8 mouse cellular contexts compared by ENCODE assay signal in the genomic region with DNA sequence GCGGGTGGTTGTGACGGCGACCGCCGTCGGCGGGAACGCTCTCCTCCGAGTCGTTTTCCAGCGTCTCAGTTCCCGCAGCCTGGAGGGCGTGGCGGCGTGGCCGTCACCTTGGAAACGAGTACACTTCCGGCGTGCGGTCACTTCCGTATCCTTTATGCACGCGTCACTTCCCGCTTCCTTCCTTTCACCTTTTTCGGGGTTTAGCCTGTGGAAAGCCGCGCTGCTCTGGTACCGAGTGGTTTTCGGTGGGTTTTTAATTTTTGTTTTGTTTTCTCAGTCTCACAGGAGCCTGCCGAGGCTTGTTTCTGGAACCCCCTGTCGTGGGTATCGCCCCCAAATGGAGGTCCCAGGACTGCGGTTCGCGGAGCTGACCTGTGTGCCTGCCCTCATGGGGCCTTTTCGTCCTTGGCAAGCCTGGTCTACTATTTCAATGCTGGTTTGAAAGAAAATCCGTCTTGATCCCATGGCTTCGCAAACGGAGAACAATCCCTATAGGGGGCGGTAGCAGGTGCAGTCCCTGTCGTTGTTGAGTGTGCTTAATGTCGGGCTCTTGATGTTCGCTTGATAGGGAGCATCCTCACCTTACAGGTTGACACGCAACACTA. TPM values are rescaled to one million over a fixed set of nuclear protein-coding genes. Genes with fewer than 3 reads are reported as not detected.
DNase-seq lines count a peak whose midpoint lies in the region; ATAC-seq and TF ChIP-seq lines count a peak whose summit lies in the region.

A gene (minus strand): TSS at position 122 of the 605 bp plus-strand sequence.

- peaks cover 29% of the 10 kb centered on the region for H3K27me3 ChIP-seq in E14TG2a.4 (ENCODE audit: insufficient read depth, low read length)
- no peaks in the 10 kb centered on the region for H3K27me3 ChIP-seq in forebrain, embryonic 12.5 days
- H3K27me3 ChIP-seq in heart, postnatal 0 days (ENCODE audit: control insufficient read depth, insufficient read depth, low read length) = no peaks in the 10 kb centered on the region
- H3K27me3 ChIP-seq in liver, embryonic 16.5 days (ENCODE audit: control insufficient read depth, insufficient read depth, low read depth, low read length) = peaks cover 9% of the 10 kb centered on the region
- H3K27me3 ChIP-seq in neural tube, embryonic 13.5 days = no peaks in the 10 kb centered on the region
- H3K27me3 ChIP-seq in testis, adult 2 months (ENCODE audit: control insufficient read depth, insufficient read depth, low read length) = no peaks in the 10 kb centered on the region

- ATAC-seq in forebrain, embryonic 12.5 days (ENCODE audit: low FRiP score) = peak; percentile 98
- ATAC-seq in heart, postnatal 0 days (ENCODE audit: insufficient read depth, low read depth) = peak; percentile 99
- peak; percentile 98 for ATAC-seq in liver, embryonic 16.5 days (ENCODE audit: low read depth)
- peak; percentile 99 for ATAC-seq in neural tube, embryonic 13.5 days (ENCODE audit: low read depth)

- peak within 1 kb of the TSS; percentile 90 for H3K4me3 ChIP-seq in E14TG2a.4 (replicated peaks; ENCODE audit: low read length)
- H3K4me3 ChIP-seq in forebrain, embryonic 12.5 days (replicated peaks) = peak within 1 kb of the TSS; percentile 81
- peak within 1 kb of the TSS; percentile 75 for H3K4me3 ChIP-seq in heart, postnatal 0 days (ENCODE audit: low read depth, low read length)
- peak within 1 kb of the TSS; percentile 75 for H3K4me3 ChIP-seq in liver, embryonic 16.5 days (ENCODE audit: low read depth, low read length)
- H3K4me3 ChIP-seq in neural tube, embryonic 13.5 days = peak within 1 kb of the TSS; percentile 91
- peak within 1 kb of the TSS; percentile 96 for H3K4me3 ChIP-seq in testis, adult 2 months (ENCODE audit: control insufficient read depth, low read depth, low read length)

- DNase-seq in c-Kit-positive CD71-positive TER-119-positive erythroid progenitor cells, embryonic 14.5 days (ENCODE audit: low spot score) = peak; percentile 88
- peak; percentile 92 for DNase-seq in heart, postnatal 0 days (ENCODE audit: low spot score)
- peak; percentile 96 for DNase-seq in kidney, postnatal 4 days

- peak within 1 kb of the TSS; percentile 80 for H3K9ac ChIP-seq in forebrain, embryonic 12.5 days
- H3K9ac ChIP-seq in heart, postnatal 0 days (replicated peaks; ENCODE audit: low read depth, low read length) = peak within 1 kb of the TSS; percentile 71
- H3K9ac ChIP-seq in liver, embryonic 16.5 days (ENCODE audit: low read depth, low read length) = peak within 1 kb of the TSS; percentile 74
- H3K9ac ChIP-seq in neural tube, embryonic 13.5 days = peak within 1 kb of the TSS; percentile 92

- TF ChIP-seq CTCF in E14TG2a.4 (conservative IDR thresholded peaks at IDR 0.05; ENCODE audit: low read length) = no peak; the same call in 1 of the 2 replicates
- peak; percentile 14; the same call in 1 of the 2 replicates for TF ChIP-seq CTCF in heart, postnatal 0 days (IDR thresholded peaks at IDR 0.05; ENCODE audit: low read depth)
- TF ChIP-seq CTCF in testis, adult 2 months (IDR thresholded peaks at IDR 0.05; ENCODE audit: control insufficient read depth, insufficient read depth, insufficient replicate concordance, low read depth, low read length) = 0 out of 2 replicates have a peak, but pooled peaks have one; percentile 10

- peak; percentile 99 for TF ChIP-seq POLR2A in testis, adult 2 months (IDR thresholded peaks at IDR 0.05; ENCODE audit: control insufficient read depth, low read depth, low read length)

- H3K4me2 ChIP-seq in forebrain, embryonic 12.5 days = peak within 1 kb of the TSS; percentile 98
- peak within 1 kb of the TSS; percentile 80 for H3K4me2 ChIP-seq in heart, postnatal 0 days (ENCODE audit: low read depth, low read length)
- H3K4me2 ChIP-seq in liver, embryonic 16.5 days (ENCODE audit: low read depth, low read length) = peak within 1 kb of the TSS; percentile 99
- H3K4me2 ChIP-seq in neural tube, embryonic 13.5 days = peak within 1 kb of the TSS; percentile 99

- TF ChIP-seq EP300 in heart, postnatal 0 days (IDR thresholded peaks at IDR 0.05; ENCODE audit: low read depth) = no peak

- peaks cover 35% of the 10 kb centered on the region for H3K36me3 ChIP-seq in E14TG2a.4 (ENCODE audit: insufficient read depth, low read length)
- H3K36me3 ChIP-seq in forebrain, embryonic 12.5 days (replicated peaks) = peaks cover 10% of the 10 kb centered on the region
- peaks cover 14% of the 10 kb centered on the region; the same call in 1 of the 2 replicates for H3K36me3 ChIP-seq in heart, postnatal 0 days (replicated peaks; ENCODE audit: control insufficient read depth, insufficient read depth, low read length)
- H3K36me3 ChIP-seq in liver, embryonic 16.5 days (ENCODE audit: control insufficient read depth, insufficient read depth) = peaks cover under 1% of the 10 kb centered on the region; the same call in 1 of the 2 replicates
- peaks cover 13% of the 10 kb centered on the region for H3K36me3 ChIP-seq in neural tube, embryonic 13.5 days
- H3K36me3 ChIP-seq in testis, adult 2 months (ENCODE audit: control insufficient read depth, insufficient read depth, low read length) = no peaks in the 10 kb centered on the region; the same call in 1 of the 2 replicates

- peaks cover 33% of the 10 kb centered on the region for H3K4me1 ChIP-seq in E14TG2a.4 (replicated peaks; ENCODE audit: low read depth, low read length)
- H3K4me1 ChIP-seq in forebrain, embryonic 12.5 days = peaks cover 14% of the 10 kb centered on the region
- H3K4me1 ChIP-seq in heart, postnatal 0 days (ENCODE audit: control insufficient read depth, insufficient read depth) = peaks cover 16% of the 10 kb centered on the region
- H3K4me1 ChIP-seq in liver, embryonic 16.5 days (ENCODE audit: control insufficient read depth, low read depth, low read length) = peaks cover 10% of the 10 kb centered on the region
- peaks cover 22% of the 10 kb centered on the region for H3K4me1 ChIP-seq in neural tube, embryonic 13.5 days (replicated peaks)
- H3K4me1 ChIP-seq in testis, adult 2 months (ENCODE audit: control insufficient read depth, insufficient read depth, low read length) = peaks cover 2% of the 10 kb centered on the region

- WGBS in forebrain, embryonic 12.5 days = under 1% methylated on average over 44 of the region's 44 CpGs
- under 1% methylated on average over 44 of the region's 44 CpGs for WGBS in heart, postnatal 0 days
- WGBS in liver, embryonic 16.5 days (ENCODE audit: insufficient replicate concordance) = under 1% methylated on average over 44 of the region's 44 CpGs
- under 1% methylated on average over 44 of the region's 44 CpGs for WGBS in neural tube, embryonic 13.5 days

- peak within 1 kb of the TSS; percentile 68 for H3K27ac ChIP-seq in forebrain, embryonic 12.5 days
- H3K27ac ChIP-seq in heart, postnatal 0 days (ENCODE audit: low read depth) = peak within 1 kb of the TSS; percentile 80
- peak within 1 kb of the TSS; percentile 41; the same call in 1 of the 2 replicates for H3K27ac ChIP-seq in liver, embryonic 16.5 days (ENCODE audit: low read length)
- H3K27ac ChIP-seq in neural tube, embryonic 13.5 days (replicated peaks) = peak within 1 kb of the TSS; percentile 88
- peak within 1 kb of the TSS; percentile 90 for H3K27ac ChIP-seq in testis, adult 2 months (ENCODE audit: control insufficient read depth, insufficient read depth, low read depth, low read length)

- H3K9me3 ChIP-seq in E14TG2a.4 (ENCODE audit: low read length) = no peaks in the 10 kb centered on the region
- no peaks in the 10 kb centered on the region for H3K9me3 ChIP-seq in forebrain, embryonic 12.5 days
- no peaks in the 10 kb centered on the region for H3K9me3 ChIP-seq in heart, postnatal 0 days (replicated peaks; ENCODE audit: control insufficient read depth, low read length)
- H3K9me3 ChIP-seq in liver, embryonic 16.5 days (replicated peaks; ENCODE audit: control insufficient read depth, low read length) = no peaks in the 10 kb centered on the region
- H3K9me3 ChIP-seq in neural tube, embryonic 13.5 days = no peaks in the 10 kb centered on the region

RNA-seq across cellular contexts. Expression of the gene that starts here (rescaled TPM):
- 11.9 and 15.4 TPM in 2 replicates for polyA plus RNA-seq in forebrain, embryonic 12.5 days (2016; fragmentation: Nextera tagmentation; extraction: Ambion mirVana)
- total RNA-seq in heart, postnatal 0 days (2014; rRNA removed; ENCODE audit: low replicate concordance) = 1.5 and 2.6 TPM in 2 replicates
- polyA plus RNA-seq in heart, postnatal 0 days (2015; fragmentation: Nextera tagmentation; extraction: Ambion mirVana) = 1.1 and 1.6 TPM in 2 replicates
- polyA plus RNA-seq in liver, embryonic 16.5 days (2015; fragmentation: Nextera tagmentation; extraction: Ambion mirVana) = 0.33 and 0.43 TPM in 2 replicates
- polyA plus RNA-seq in neural tube, embryonic 13.5 days (2015; fragmentation: Nextera tagmentation; extraction: Ambion mirVana) = 16.1 and 16.4 TPM in 2 replicates
- polyA plus RNA-seq in testis, adult 2 months (2012; rRNA removed) = 125 and 140 TPM in 2 replicates

Comparison
In these comparisons a context has a peak if more than half of its experiments do, and no peak if none do; other contexts are left out.
1. Peak in every context shown above with its lines: DNase-seq, ATAC-seq, H3K4me3 ChIP-seq and H3K27ac ChIP-seq.
2. Peak in ATAC-seq, H3K4me3 ChIP-seq, H3K27ac ChIP-seq, H3K9ac ChIP-seq and H3K4me2 ChIP-seq in liver, embryonic 16.5 days; RNA of the gene not detected or under 1 TPM.